Mouse (Mus musculus) testis, adult 2 months (tissue): Measurements from ENCODE around the gene Olfr832. TPM values are rescaled to one million over a fixed set of nuclear protein-coding genes. Genes with fewer than 3 reads are reported as not detected.
"Not testable (repeated sequence)": the region's sequence is repeated elsewhere in the genome, so short reads cannot be mapped to it uniquely, and the experiment has no call there.

Experiments used
- H3K27ac ChIP-seq: fragments of 200-500 bp; 2 replicates; pipeline ENCODE4 v1.5.1; 2012; ENCODE audit warnings: low read depth, low read length; ENCODE audit not compliant: control insufficient read depth, insufficient read depth
- H3K27me3 ChIP-seq: fragments of 200-500 bp; 2 replicates; pipeline ENCODE4 v1.6.1; 2012; ENCODE audit warnings: mild to moderate bottlenecking, low read length, moderate library complexity; ENCODE audit not compliant: control insufficient read depth, insufficient read depth
- H3K36me3 ChIP-seq: fragments of 200-500 bp; 2 replicates; pipeline ENCODE4 v1.6.1; 2012; ENCODE audit warnings: mild to moderate bottlenecking, low read length; ENCODE audit not compliant: control insufficient read depth, insufficient read depth
- H3K4me1 ChIP-seq: fragments of 200-500 bp; 2 replicates; pipeline ENCODE4 v1.6.1; 2012; ENCODE audit warnings: low read length; ENCODE audit not compliant: control insufficient read depth, insufficient read depth
- H3K4me3 ChIP-seq: fragments of 200-500 bp; 2 replicates; pipeline ENCODE4 v1.5.1; 2012; ENCODE audit warnings: low read depth, mild to moderate bottlenecking, low read length, moderate library complexity, mixed read lengths; ENCODE audit not compliant: control insufficient read depth
- CTCF ChIP-seq: fragments of 200-500 bp; IDR thresholded peaks from 2 replicates; pipeline ENCODE4 v1.5.1; 2012; ENCODE audit warnings: low read depth, mild to moderate bottlenecking, inconsistent platforms, low read length, moderate library complexity; ENCODE audit not compliant: control insufficient read depth, insufficient read depth, insufficient replicate concordance
- POLR2A ChIP-seq: fragments of 200-500 bp; IDR thresholded peaks from 2 replicates; pipeline ENCODE4 v1.6.1; 2012; ENCODE audit warnings: low read depth, mild to moderate bottlenecking, inconsistent platforms, low read length, moderate library complexity; ENCODE audit not compliant: control insufficient read depth
- polyA plus RNA-seq: library from polyadenylated mRNA; depleted of rRNA; stranded (reverse); fragments of >200 nt; gene quantifications from 2 replicates; pipeline ENCODE4 v1.2.3, GENCODE M21; 2012; rRNA removed

The Olfr832 gene
- polyA plus RNA-seq, result not detected in 2 replicates

DNA sequence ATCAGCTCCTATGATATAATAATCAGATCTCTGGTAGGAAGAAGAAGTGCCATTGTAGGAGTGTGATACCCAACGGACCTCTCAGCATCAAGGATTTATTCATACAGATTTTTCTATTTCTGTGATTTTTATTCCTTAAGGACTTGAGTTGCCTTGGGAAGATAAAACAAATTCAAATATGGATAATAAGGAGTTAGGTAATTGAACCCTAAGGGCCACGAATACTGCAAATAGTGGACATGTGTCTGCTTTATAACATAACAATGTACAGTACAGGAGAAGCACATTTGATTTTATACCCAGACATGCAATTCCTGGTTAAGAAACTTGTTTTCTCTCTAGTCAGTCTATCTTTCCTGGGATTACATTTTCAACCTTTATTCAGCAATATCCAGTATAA is at the start of gene Olfr832:
Olfr832 (plus strand) TSS at position 301 of the 400 bp plus-strand sequence.
- not testable (repeated sequence) for H3K4me1 ChIP-seq, H3K27ac ChIP-seq, H3K36me3 ChIP-seq, H3K27me3 ChIP-seq, H3K4me3 ChIP-seq

DNA sequence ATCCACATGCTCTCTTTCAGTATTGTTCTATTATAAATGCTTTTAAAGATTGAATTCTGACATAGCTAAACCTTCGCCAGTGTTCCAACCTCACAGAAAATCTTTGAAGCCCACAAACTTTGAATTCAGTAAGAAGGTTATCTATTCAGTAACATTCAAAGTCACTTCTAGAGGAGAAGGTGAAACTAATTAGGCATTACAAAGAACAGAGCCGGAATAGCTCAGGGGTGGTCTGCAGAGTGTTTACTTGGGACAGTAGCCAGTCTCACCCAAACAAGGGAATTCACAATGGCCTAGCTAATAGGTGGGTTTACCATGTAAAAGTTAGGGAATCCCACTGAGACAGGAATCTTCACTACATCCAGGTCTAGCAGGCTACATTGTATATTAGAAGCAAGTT is 29.2 kb upstream of the Olfr832 start:
- not testable (repeated sequence) for H3K4me3 ChIP-seq, H3K27ac ChIP-seq

GRCm38 (mm10) chr9:18927921-18928320 is 9.0 kb upstream of the Olfr832 start:
- not testable (repeated sequence) for H3K4me1 ChIP-seq, H3K36me3 ChIP-seq, H3K27ac ChIP-seq, H3K27me3 ChIP-seq, H3K4me3 ChIP-seq

More for the DNA sequence above, 29.2 kb upstream of the Olfr832 start:
- H3K4me1 ChIP-seq, H3K27me3 ChIP-seq, H3K36me3 ChIP-seq: not testable (repeated sequence)

DNA sequence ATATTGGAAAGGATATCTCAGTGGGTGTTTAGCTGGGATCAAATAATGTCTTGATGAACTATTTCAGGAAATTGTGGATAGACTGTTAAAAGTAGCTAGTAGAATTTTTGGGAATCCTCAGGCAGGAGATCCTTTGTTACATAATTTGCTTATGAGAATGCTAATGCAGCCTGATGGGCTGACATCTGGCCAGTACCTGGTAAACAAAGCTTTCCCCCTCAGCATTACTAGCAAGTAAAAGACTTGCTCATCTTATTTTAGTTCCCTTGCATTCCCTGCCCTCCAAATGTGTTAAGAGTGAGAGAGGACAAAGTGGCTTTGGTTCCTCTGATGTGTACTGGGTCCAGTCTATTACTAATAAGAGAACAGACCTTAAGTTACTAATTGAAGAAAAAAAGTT is 25.1 kb downstream of the Olfr832 start:
- Histone ChIP-seq H3K36me3 (no peaks in the 10 kb centered on the region), H3K27ac (no peak overlapping the region), H3K27me3 (no peaks in the 10 kb centered on the region), H3K4me1 (no peaks in the 10 kb centered on the region), H3K4me3 (no peak overlapping the region)
- TF ChIP-seq POLR2A, result no peak
- TF ChIP-seq CTCF, result no peak

DNA sequence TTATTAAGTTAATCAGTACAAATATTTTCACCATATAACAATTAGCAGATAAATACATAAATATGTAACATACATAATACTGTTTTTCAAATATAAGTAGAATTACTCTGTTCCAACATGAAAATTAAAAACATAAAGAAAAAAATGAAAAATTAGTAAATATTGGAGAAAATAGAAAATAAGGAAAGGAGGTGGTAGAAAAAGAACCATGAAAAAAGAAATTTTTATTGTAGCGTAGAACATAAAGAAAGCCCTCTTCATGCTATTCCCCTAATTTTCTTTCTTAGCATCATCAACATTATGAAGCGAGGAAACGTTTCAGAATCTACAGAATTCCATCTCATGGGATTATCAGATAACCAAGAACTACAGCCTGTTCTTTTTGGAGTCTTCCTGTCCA is 50.8 kb downstream of the Olfr832 start, which contains the start of gene Olfr834:
Olfr834 (plus strand) TSS at position 301 of the 400 bp plus-strand sequence.
- no peaks in the 10 kb centered on the region for H3K4me1 ChIP-seq
- H3K27me3 ChIP-seq, result no peaks in the 10 kb centered on the region
- no peak within 1 kb of the TSS for H3K27ac ChIP-seq
- no peaks in the 10 kb centered on the region for H3K36me3 ChIP-seq
- H3K4me3 ChIP-seq, result no peak within 1 kb of the TSS
- TF ChIP-seq CTCF (no peak), POLR2A (no peak)

Other genes starting within 250 kb of the Olfr832 start
- 0.58 and 1.1 TPM in 2 replicates for gene Olfr24, start 173.1 kb upstream of the Olfr832 start, polyA plus RNA-seq
- gene Olfr828, start 117.6 kb upstream of the Olfr832 start, polyA plus RNA-seq, result not detected in 2 replicates
- gene Olfr829, start 82.2 kb upstream of the Olfr832 start, polyA plus RNA-seq, result not detected in 2 replicates
- not detected in 2 replicates for gene Olfr830, start 62.4 kb upstream of the Olfr832 start, polyA plus RNA-seq
- not detected in 2 replicates for gene Olfr834, start 50.9 kb downstream of the Olfr832 start, polyA plus RNA-seq
- not detected in 2 replicates for gene Olfr835, start 95.6 kb downstream of the Olfr832 start, polyA plus RNA-seq
- gene Olfr836, start 183.3 kb downstream of the Olfr832 start, polyA plus RNA-seq, result not detected in 2 replicates
- gene Olfr837, start 199.2 kb downstream of the Olfr832 start, polyA plus RNA-seq, result not detected in 2 replicates
- gene Olfr839-ps1, start 240.2 kb downstream of the Olfr832 start, polyA plus RNA-seq, result not detected in 2 replicates